Mouse (Mus musculus): ENCODE data around the gene Foxp1.

DNA sequence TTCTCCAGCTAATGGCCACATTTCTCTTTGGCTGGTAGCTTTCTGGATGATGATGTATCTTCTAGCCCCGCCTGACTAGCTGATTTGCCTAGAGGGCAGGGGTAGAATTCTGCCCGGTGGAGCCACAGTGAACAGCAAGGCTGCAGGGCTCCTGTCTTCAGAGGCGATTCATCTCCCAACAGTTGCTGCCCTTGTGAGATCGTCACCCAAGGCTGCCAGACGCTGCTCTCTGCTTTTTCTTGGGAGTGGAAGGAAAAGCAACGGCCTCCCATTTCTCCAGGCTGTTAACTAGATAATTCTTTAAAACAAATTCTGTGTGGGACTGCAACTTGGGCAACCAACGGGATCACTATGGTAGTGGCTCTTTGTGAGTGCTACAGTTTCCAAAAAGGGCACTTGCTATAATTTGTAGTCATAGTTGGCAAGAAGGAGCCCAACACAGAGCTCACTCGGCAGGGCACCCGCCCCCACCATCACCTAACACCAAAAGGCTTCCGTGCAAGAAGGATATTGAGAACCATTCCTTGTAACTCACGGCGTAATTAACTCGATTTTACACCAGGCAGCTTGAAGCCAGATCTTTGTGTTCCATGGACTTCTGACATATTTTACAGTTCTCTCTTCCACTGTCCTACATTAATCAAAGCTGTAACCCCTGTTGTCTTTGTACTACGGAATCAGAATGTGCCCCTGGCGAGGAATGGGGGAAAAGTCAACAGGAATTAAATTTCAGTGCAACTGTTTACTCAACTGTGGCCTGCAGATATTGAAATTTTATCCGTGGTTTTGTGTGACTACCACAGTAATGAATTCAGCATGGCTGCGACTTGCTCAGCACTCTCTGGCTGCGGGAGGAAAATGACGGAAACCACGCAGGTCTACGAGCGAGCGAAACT lies 362.8 kb downstream of the Foxp1 start:
- TF ChIP-seq GATA1 (IDR thresholded peaks at IDR 0.05; ENCODE audit: borderline replicate concordance, low read length) (no peak), CTCF (IDR thresholded peaks at IDR 0.05; ENCODE audit: low read depth, low read length) (no peak), POLR2AphosphoS5 (IDR thresholded peaks at IDR 0.05; ENCODE audit: insufficient replicate concordance, low read depth, low read length) (no peak), GATA2 (IDR thresholded peaks at IDR 0.05; ENCODE audit: borderline replicate concordance, low read depth, low read length) (no peak)

Measured in G1E (cell line).